12 mouse cellular contexts compared by ENCODE assay signal in the genomic region with DNA sequence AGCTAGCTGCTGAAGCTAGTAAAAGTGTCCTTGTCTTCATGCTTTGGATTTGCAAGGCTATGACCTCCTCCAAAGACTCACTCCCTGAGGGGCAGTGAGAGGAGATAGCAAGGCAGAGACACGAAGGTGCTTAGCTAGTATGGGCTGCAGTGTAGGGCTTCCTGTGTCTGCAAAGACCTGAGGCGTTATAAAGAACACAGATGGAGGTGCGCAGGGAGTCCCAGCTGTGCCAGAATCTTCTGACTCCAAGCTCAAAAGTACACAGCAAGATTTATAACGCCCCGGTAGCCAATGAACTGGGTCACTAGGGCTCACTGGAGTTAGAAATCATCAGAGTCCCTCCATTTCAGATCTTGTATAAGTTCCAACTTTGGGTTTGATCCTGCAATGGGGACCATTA.
"Had no signal": no experiment of that assay in that cellular context is flagged by ENCODE, and none has a peak within 500 bp of the region (broad histone marks: within the 10 kb centered on the region; RNA-seq: fewer than 3 reads in every experiment).

No protein-coding gene starts in this region.

- DNase-seq: gastrocnemius, postnatal 14 days; gastrocnemius, postnatal 36 days; heart, adult 18-20 months; heart, postnatal 10 days; kidney, adult 11 months; kidney, adult 2 months; kidney, adult 9 months; kidney, postnatal 14 days; kidney, postnatal 36 days; layer of hippocampus, adult 9-11 months; layer of hippocampus, postnatal 36 days; left cerebral cortex, postnatal 4 days had no signal
